In the genomic region with DNA sequence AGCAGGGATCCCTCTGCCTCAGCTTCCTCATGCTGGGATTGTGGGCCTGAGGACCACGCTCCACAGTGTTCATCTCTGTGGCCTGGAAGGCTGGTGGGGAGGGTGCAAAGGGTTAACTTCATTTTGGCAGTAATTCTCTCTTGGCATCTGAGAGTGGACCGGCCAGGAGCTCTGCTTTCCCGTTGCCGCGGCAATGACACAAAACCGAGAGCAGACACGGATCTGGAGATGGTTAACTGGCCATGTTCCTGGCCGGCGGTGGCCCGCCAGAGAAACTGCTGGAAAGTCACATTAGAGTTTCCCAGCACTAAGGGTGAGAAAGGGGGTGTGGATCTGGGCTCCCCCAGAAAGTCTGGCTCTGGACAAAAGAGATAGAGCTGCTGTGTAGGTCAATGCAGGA, we compare ENCODE assay signal across 8 mouse cellular contexts.
A peak's percentile ranks its signal among the peaks of the same experiment; 100 is the strongest.
DNase-seq lines count a peak whose midpoint lies in the region; ATAC-seq lines count a peak whose summit lies in the region.

No protein-coding gene starts in this region.

- no peaks in the 10 kb centered on the region for H3K36me3 ChIP-seq in embryonic facial prominence, embryonic 11.5 days (replicated peaks; ENCODE audit: control insufficient read depth, insufficient read depth, low read depth, low read length)
- no peaks in the 10 kb centered on the region for H3K36me3 ChIP-seq in hindbrain, embryonic 15.5 days
- H3K36me3 ChIP-seq in limb, embryonic 10.5 days = no peaks in the 10 kb centered on the region

- H3K27me3 ChIP-seq in embryonic facial prominence, embryonic 11.5 days (ENCODE audit: control insufficient read depth, insufficient read depth, low read length) = no peaks in the 10 kb centered on the region
- H3K27me3 ChIP-seq in hindbrain, embryonic 15.5 days = no peaks in the 10 kb centered on the region
- H3K27me3 ChIP-seq in limb, embryonic 10.5 days (ENCODE audit: low read depth, poor library complexity, severe bottlenecking) = no peaks in the 10 kb centered on the region

- no peak overlapping the region for H3K4me2 ChIP-seq in embryonic facial prominence, embryonic 11.5 days (ENCODE audit: low read depth, low read length)
- H3K4me2 ChIP-seq in hindbrain, embryonic 15.5 days = no peak overlapping the region

- no peak overlapping the region for H3K4me3 ChIP-seq in embryonic facial prominence, embryonic 11.5 days (ENCODE audit: low read depth, low read length)
- H3K4me3 ChIP-seq in hindbrain, embryonic 15.5 days = no peak overlapping the region
- H3K4me3 ChIP-seq in limb, embryonic 10.5 days = no peak overlapping the region

- H3K27ac ChIP-seq in embryonic facial prominence, embryonic 11.5 days (replicated peaks; ENCODE audit: low read depth, low read length) = peak overlapping the region; percentile 63; the same call in 1 of the 2 replicates
- H3K27ac ChIP-seq in hindbrain, embryonic 15.5 days (replicated peaks) = peak overlapping the region; percentile 46; the same call in 1 of the 2 replicates
- peak overlapping the region; percentile 91 for H3K27ac ChIP-seq in limb, embryonic 10.5 days

- no peak overlapping the region; the same call in 1 of the 2 replicates for H3K9ac ChIP-seq in embryonic facial prominence, embryonic 11.5 days (replicated peaks; ENCODE audit: low read length)
- H3K9ac ChIP-seq in hindbrain, embryonic 15.5 days = no peak overlapping the region

- DNase-seq in layer of hippocampus, adult 11-12 months (ENCODE audit: low spot score) = peak; percentile 43
- DNase-seq in layer of hippocampus, postnatal 25 days (ENCODE audit: extremely low spot score in 1 of 2, low spot score in 1 of 2) = no peak
- DNase-seq in embryonic facial prominence, embryonic 11.5 days (ENCODE audit: low spot score) = peak; percentile 62
- DNase-seq in limb, embryonic 10.5 days (ENCODE audit: low spot score) = peak; percentile 71
- DNase-seq in spleen, postnatal 36 days (ENCODE audit: low spot score in 2 of 2) = no peak
- no peak for DNase-seq in c-Kit-positive CD71-positive TER-119-positive erythroid progenitor cells, embryonic 14.5 days (ENCODE audit: low spot score)

- H3K4me1 ChIP-seq in embryonic facial prominence, embryonic 11.5 days (ENCODE audit: control insufficient read depth, insufficient read depth, low read length) = peaks cover 7% of the 10 kb centered on the region
- H3K4me1 ChIP-seq in hindbrain, embryonic 15.5 days (replicated peaks) = peaks cover 26% of the 10 kb centered on the region
- H3K4me1 ChIP-seq in limb, embryonic 10.5 days = peaks cover 82% of the 10 kb centered on the region

- no peaks in the 10 kb centered on the region for H3K9me3 ChIP-seq in embryonic facial prominence, embryonic 11.5 days (replicated peaks; ENCODE audit: control insufficient read depth, low read length)
- H3K9me3 ChIP-seq in hindbrain, embryonic 15.5 days = no peaks in the 10 kb centered on the region
- no peaks in the 10 kb centered on the region for H3K9me3 ChIP-seq in limb, embryonic 10.5 days (replicated peaks)

- ATAC-seq in embryonic facial prominence, embryonic 11.5 days (replicated peaks; ENCODE audit: insufficient number of reproducible peaks, low FRiP score, low TSS enrichment, low read depth) = no peak
- ATAC-seq in hindbrain, embryonic 15.5 days (ENCODE audit: low FRiP score, low read depth) = peak; percentile 56
- no peak for ATAC-seq in erythroblast, adult 5-6 weeks (replicated peaks; ENCODE audit: low FRiP score, poor library complexity, severe bottlenecking)

- 24% methylated on average over 10 of the region's 10 CpGs for WGBS in embryonic facial prominence, embryonic 11.5 days
- WGBS in hindbrain, embryonic 15.5 days = 25% methylated on average over 10 of the region's 10 CpGs
- WGBS in limb, embryonic 10.5 days = 13% methylated on average over 10 of the region's 10 CpGs

Comparison
In these comparisons a context has a peak if more than half of its experiments do, and no peak if none do; other contexts are left out.
1. DNase-seq: peak in layer of hippocampus, adult 11-12 months (single experiment), embryonic facial prominence, embryonic 11.5 days (single experiment) and limb, embryonic 10.5 days (single experiment); none in layer of hippocampus, postnatal 25 days (0 of 2), spleen, postnatal 36 days (0 of 2) and c-Kit-positive CD71-positive TER-119-positive erythroid progenitor cells, embryonic 14.5 days (single experiment).
2. Peak in every context shown above with its lines, with median percentiles within 50 percentile points of each other: H3K27ac ChIP-seq.